Mouse (Mus musculus): ENCODE measurements around the gene G6pdx. TPM values are rescaled to one million over a fixed set of nuclear protein-coding genes. Genes with fewer than 3 reads are reported as not detected.

Gene G6pdx
- polyA plus RNA-seq, 1 experiment, result 58.1 TPM

DNA sequence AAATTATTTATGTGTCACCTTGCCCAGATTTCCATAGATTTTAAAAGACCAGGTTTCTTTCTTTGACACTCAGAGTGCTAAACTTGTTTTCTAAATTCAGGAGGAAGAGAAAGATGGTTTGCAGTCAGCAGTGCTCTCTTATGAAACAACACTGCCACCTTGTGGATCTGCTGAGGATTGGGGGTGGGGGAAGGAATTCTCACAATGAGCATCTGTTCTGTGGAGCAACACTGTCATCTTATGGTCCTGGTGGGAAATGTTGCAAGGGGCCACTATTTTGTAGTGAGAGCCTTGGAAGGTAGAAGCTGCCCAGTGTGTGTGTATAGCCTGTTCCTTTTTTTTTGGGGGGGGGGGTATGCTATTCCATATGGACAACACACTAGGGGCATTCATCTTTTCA lies 15.6 kb downstream of the G6pdx start:
- Histone ChIP-seq H3K27ac (ENCODE audit: insufficient read depth, low read length) (no peak overlapping the region), H3K4me3 (ENCODE audit: insufficient read depth, low read length) (no peak overlapping the region), H3K4me1 (ENCODE audit: control insufficient read depth, insufficient read depth, low read length) (no peaks in the 10 kb centered on the region)
- TF ChIP-seq CTCF (IDR thresholded peaks at IDR 0.05; ENCODE audit: borderline replicate concordance, insufficient read depth, low read length) (peak; percentile 22; the same call in 1 of the 2 replicates), POLR2A (IDR thresholded peaks at IDR 0.05; ENCODE audit: low read depth, low read length) (no peak)

DNA sequence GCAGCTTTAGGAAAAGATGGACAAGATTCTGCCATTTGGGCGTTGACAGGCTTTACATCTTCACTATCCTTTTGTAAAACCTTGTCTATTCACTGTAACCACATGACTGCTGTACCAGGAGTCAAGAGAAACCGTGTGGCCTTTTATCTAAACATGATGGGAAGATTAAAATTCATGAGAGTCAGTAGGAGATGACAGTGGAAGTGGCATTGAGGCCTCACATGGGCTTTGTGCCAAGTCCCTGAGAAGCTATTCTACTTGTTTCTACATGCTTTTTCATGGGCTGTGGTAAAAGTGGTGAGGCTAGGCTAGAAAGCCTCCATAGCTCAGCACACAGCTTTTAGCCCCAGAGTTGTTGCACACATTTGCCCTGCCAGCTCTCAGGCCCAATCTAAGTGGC lies 20.7 kb downstream of the G6pdx start:
- TF ChIP-seq CTCF (IDR thresholded peaks at IDR 0.05; ENCODE audit: borderline replicate concordance, insufficient read depth, low read length) (no peak), POLR2A (IDR thresholded peaks at IDR 0.05; ENCODE audit: low read depth, low read length) (no peak)
- H3K4me3 ChIP-seq (ENCODE audit: insufficient read depth, low read length), result no peak overlapping the region
- no peak overlapping the region for H3K27ac ChIP-seq (ENCODE audit: insufficient read depth, low read length)
- no peaks in the 10 kb centered on the region for H3K4me1 ChIP-seq (ENCODE audit: control insufficient read depth, insufficient read depth, low read length)

DNA sequence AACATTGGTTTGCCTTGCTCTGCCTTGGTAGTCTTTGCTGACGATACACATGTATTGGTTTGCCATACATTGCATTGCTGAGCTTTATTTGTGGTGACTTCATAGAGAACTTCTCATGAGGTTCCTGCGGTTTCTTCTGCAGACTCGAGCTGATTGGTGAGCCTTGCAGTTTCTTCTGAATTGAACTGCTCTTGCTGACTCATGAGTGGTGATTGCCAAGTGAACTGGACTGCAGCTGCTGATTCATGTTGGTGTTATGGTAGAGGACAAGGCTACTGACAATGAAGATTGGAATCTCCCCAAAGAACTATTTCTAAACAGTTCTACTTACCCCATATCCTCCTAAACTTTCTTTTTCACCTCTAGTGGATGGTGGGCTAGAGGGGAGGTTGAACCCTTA lies 28.9 kb downstream of the G6pdx start:
- H3K4me1 ChIP-seq (ENCODE audit: control insufficient read depth, insufficient read depth, low read length), result no peaks in the 10 kb centered on the region
- H3K4me3 ChIP-seq (ENCODE audit: insufficient read depth, low read length), result no peak overlapping the region
- no peak overlapping the region for H3K27ac ChIP-seq (ENCODE audit: insufficient read depth, low read length)
- TF ChIP-seq CTCF (IDR thresholded peaks at IDR 0.05; ENCODE audit: borderline replicate concordance, insufficient read depth, low read length) (no peak), POLR2A (IDR thresholded peaks at IDR 0.05; ENCODE audit: low read depth, low read length) (no peak)

DNA sequence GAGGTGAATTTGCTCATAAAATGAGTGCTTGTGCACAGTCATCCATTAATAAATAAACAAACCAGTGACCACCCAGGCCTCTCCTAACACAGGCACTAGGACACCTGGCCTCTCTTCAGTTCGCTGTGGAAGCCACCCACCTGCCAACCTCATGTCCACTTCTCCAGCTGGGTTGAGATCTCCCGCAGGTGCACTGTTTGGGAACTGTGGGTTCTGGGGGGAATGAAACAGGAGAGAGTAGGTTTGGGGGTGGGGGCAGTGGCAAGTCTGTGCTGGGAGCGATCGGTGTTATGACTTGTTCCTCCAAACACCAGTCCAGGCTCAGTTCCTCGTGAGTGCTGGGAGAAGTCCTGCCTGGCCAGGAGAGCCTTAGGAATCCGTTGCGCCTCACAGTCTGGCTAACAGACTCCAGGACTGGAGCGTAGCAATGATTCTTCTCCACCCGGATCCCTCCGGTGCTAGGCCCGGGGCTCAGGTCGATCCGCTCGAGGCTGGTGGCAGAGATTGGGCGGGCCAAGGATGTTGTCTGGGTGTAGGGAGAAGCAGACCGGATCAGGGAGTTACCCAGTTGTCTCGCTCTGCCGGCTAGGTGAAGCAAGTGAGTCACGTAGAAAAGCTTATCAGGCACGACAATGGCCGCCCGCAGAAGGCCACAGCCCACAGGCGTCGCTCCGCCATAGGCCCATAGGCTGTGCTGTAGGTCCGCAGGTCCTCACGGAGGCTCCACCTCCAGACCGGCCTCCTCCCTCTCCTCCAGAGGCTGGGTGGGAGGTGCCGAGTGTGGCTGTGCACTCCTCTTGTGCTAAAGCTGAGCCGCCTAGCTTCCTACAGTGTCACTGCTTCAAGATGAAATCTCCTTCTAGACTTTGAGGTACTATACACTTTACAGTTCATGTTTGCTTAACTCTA lies 36.2 kb downstream of the G6pdx start, which contains the start of the genes Fam3a and Ikbkg:
Gene Fam3a (minus strand): TSS at position 738 of the 909 bp plus-strand sequence.
Gene Ikbkg (plus strand): TSS at position 756 of the 909 bp plus-strand sequence.
- peak within 1 kb of the TSS; percentile 61 for H3K4me3 ChIP-seq (ENCODE audit: insufficient read depth, low read length)

DNA sequence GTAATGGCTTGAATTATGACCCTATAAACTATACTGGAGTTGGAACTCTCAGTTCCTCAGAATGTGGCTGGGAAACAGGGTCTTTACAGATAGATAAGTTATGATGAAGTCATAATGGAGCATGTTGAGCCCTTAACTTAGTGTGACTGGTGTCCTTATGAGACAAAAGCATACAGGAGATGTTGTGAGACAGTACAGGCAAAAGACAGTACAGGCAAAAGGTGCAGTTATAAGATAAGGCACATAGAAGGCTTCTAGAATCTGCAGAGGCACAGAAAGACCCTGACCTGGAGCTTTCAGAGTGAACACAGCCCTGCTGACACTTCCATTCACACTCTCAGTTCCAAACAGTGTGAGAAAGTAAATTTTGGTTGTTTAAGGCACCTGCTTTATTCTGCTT lies 40.8 kb downstream of the G6pdx start:
- no peak overlapping the region for H3K27ac ChIP-seq (ENCODE audit: insufficient read depth, low read length)
- TF ChIP-seq POLR2A (IDR thresholded peaks at IDR 0.05; ENCODE audit: low read depth, low read length) (no peak), CTCF (IDR thresholded peaks at IDR 0.05; ENCODE audit: borderline replicate concordance, insufficient read depth, low read length) (no peak)
- no peak overlapping the region for H3K4me3 ChIP-seq (ENCODE audit: insufficient read depth, low read length)
- H3K4me1 ChIP-seq (ENCODE audit: control insufficient read depth, insufficient read depth, low read length), result no peaks in the 10 kb centered on the region; the same call in 1 of the 2 replicates

More for the DNA sequence above, 36.2 kb downstream of the G6pdx start, which contains the start of the genes Fam3a and Ikbkg:
- no peak for TF ChIP-seq CTCF (IDR thresholded peaks at IDR 0.05; ENCODE audit: borderline replicate concordance, insufficient read depth, low read length)
- peak; percentile 79 for TF ChIP-seq POLR2A (IDR thresholded peaks at IDR 0.05; ENCODE audit: low read depth, low read length)
- Histone ChIP-seq H3K27ac (ENCODE audit: insufficient read depth, low read length) (peak within 1 kb of the TSS; percentile 75), H3K4me1 (ENCODE audit: control insufficient read depth, insufficient read depth, low read length) (no peaks in the 10 kb centered on the region; the same call in 1 of the 2 replicates)

DNA sequence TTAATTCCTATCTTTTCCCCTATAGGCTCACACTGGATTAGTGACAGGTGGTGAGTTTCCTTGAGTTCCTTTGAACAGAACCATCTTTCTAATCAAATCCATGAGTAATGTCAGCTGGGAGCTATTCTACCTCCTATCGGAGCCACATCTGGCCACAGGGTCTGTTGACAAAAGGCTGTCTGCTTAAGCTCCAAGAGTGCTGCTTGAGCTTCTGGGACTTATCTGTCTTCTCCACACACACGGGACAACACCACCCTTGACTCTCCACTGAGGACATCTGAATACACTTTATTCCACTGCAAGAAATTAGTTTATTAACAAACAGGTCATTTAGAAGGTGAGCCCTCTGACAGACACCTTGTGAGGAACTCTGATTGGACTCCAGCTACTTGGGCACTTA lies 44.5 kb downstream of the G6pdx start:
- Histone ChIP-seq H3K27ac (ENCODE audit: insufficient read depth, low read length) (no peak overlapping the region), H3K4me1 (ENCODE audit: control insufficient read depth, insufficient read depth, low read length) (no peaks in the 10 kb centered on the region), H3K4me3 (ENCODE audit: insufficient read depth, low read length) (no peak overlapping the region)
- no peak for TF ChIP-seq CTCF (IDR thresholded peaks at IDR 0.05; ENCODE audit: borderline replicate concordance, insufficient read depth, low read length)
- TF ChIP-seq POLR2A (IDR thresholded peaks at IDR 0.05; ENCODE audit: low read depth, low read length), result no peak

DNA sequence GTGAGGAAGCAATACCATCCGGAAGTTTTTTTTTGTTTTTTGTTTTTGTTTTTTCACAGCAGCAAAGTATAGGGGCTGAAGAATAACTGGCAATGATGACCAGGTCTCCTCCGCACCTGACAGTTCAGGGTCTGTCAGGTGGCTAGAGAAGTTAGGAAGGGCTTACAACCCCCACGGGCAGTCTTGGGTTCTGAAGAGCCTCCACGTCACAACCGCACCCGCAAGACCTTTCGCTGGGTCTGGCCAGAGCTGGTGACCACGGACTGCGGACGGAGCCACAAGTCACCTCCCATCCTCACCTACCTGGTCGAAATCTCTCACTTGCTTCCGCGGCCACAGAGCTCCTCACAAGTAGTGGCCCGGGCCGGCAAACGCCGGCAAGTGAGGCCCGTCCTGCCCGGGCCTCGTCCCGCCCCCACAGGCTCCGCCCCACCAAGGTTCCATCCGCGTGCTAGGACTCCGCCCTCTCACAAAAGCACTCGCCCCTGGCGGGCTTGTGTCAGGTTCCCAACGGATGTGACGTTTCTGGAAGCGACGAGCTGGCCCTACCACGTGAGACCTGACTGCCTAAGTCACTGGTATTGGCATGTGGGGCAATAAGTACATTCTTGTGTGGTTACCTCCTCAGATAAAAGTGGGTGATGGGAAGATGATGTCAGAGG lies 56.0 kb downstream of the G6pdx start, which contains the start of the genes Ubl4a and Slc10a3:
Gene Ubl4a (minus strand): TSS at position 331 of the 662 bp plus-strand sequence.
Gene Slc10a3 (minus strand): TSS at position 462 of the 662 bp plus-strand sequence.
- Histone ChIP-seq H3K27ac (ENCODE audit: insufficient read depth, low read length) (no peak within 1 kb of the TSS), H3K4me1 (ENCODE audit: control insufficient read depth, insufficient read depth, low read length) (no peaks in the 10 kb centered on the region), H3K4me3 (ENCODE audit: insufficient read depth, low read length) (peak within 1 kb of the TSS; percentile 55)
- TF ChIP-seq POLR2A (IDR thresholded peaks at IDR 0.05; ENCODE audit: low read depth, low read length) (peak; percentile 92), CTCF (IDR thresholded peaks at IDR 0.05; ENCODE audit: borderline replicate concordance, insufficient read depth, low read length) (no peak)

DNA sequence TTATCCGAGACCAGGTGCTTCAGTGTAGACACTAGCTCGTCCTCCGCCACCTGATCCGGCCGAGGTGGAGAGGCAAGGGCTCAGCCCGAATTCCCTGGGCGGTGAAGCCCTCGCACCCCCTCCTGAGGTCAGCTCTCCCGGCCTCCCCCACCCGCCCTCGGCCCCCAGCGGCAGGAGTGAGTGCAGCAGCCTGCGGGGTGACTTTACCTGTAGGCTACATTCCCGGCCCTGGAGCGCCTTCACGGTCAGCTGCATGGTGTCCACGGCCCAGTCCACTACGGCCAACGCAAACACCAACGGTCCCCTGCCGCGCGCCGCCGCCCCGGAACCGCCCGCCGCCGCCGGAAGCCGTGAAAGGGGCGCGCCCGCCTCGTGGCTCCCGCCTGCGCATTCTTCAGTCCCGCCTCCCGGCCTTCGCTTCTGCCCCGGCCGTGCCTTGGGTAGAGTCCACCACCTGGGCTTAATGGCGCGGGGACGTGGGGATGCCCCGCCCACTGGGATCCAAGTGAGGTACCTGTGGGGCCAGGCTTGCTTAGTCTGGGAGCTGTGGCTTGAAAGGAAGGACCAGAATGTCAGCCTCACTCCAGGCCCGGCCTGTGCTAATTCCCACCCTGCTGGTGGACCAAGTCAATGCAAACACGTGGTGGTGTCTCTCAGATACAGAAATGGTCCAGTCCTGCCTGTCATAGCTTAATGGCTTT lies 60.6 kb downstream of the G6pdx start:
- peak; percentile 67 for TF ChIP-seq POLR2A (IDR thresholded peaks at IDR 0.05; ENCODE audit: low read depth, low read length)
- no peak for TF ChIP-seq CTCF (IDR thresholded peaks at IDR 0.05; ENCODE audit: borderline replicate concordance, insufficient read depth, low read length)
- peak overlapping the region; percentile 83 for H3K4me3 ChIP-seq (ENCODE audit: insufficient read depth, low read length)
- peaks cover 4% of the 10 kb centered on the region; the same call in 1 of the 2 replicates for H3K4me1 ChIP-seq (ENCODE audit: control insufficient read depth, insufficient read depth, low read length)
- H3K27ac ChIP-seq (ENCODE audit: insufficient read depth, low read length), result peak overlapping the region; percentile 21; the same call in 1 of the 2 replicates

DNA sequence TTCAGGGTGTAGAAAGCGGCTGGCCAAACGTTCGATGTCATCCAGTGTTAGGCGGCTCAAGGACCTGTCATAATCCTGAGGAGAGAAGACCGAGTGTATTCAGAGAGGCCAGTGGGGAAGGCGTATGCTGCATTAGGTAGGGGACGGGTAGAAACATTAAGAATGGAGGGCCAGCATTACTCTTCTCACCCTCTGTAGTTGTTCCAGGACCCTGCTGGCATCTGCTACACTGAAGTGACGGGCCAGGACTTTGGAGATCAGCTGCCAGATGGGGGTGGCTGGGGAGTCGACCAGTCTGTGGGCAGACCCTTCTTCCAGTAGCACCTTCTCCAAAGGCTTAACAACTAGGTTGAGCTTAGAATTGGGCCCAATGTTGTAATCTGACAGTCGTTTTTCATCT lies 61.5 kb downstream of the G6pdx start:
- Histone ChIP-seq H3K4me3 (ENCODE audit: insufficient read depth, low read length) (peak overlapping the region; percentile 83), H3K4me1 (ENCODE audit: control insufficient read depth, insufficient read depth, low read length) (peaks cover 4% of the 10 kb centered on the region; the same call in 1 of the 2 replicates), H3K27ac (ENCODE audit: insufficient read depth, low read length) (no peak overlapping the region)
- TF ChIP-seq POLR2A (IDR thresholded peaks at IDR 0.05; ENCODE audit: low read depth, low read length) (no peak), CTCF (IDR thresholded peaks at IDR 0.05; ENCODE audit: borderline replicate concordance, insufficient read depth, low read length) (no peak)

Other genes with a start within 250 kb of the G6pdx start
- 1,955 and 2,266 TPM in 2 replicates for gene Flna, start 179.4 kb downstream of the G6pdx start, polyA plus RNA-seq (2011; ENCODE audit: insufficient read length, low read depth, missing spikeins)
- gene Emd, start 174.5 kb downstream of the G6pdx start, polyA plus RNA-seq (2011; ENCODE audit: insufficient read length, low read depth, missing spikeins), result 195 and 206 TPM in 2 replicates
- 311 and 352 TPM in 2 replicates for gene Rpl10, start 158.4 kb downstream of the G6pdx start, polyA plus RNA-seq (2011; ENCODE audit: insufficient read length, low read depth, missing spikeins)
- gene Taz, start 147.3 kb downstream of the G6pdx start, polyA plus RNA-seq (2011; ENCODE audit: insufficient read length, low read depth, missing spikeins), result 43.2 and 52.9 TPM in 2 replicates
- gene Dnase1l1, start 146.9 kb downstream of the G6pdx start, polyA plus RNA-seq (2011; ENCODE audit: insufficient read length, low read depth, missing spikeins), result 8.0 and 12.1 TPM in 2 replicates
- gene Atp6ap1, start 132.1 kb downstream of the G6pdx start, polyA plus RNA-seq (2011; ENCODE audit: insufficient read length, low read depth, missing spikeins), result 290 and 334 TPM in 2 replicates
- 184 and 194 TPM in 2 replicates for gene Gdi1, start 124.2 kb downstream of the G6pdx start, polyA plus RNA-seq (2011; ENCODE audit: insufficient read length, low read depth, missing spikeins)
- gene Fam50a, start 116.2 kb downstream of the G6pdx start, polyA plus RNA-seq (2011; ENCODE audit: insufficient read length, low read depth, missing spikeins), result 53.9 and 54.0 TPM in 2 replicates
- 39.7 and 53.1 TPM in 2 replicates for gene Plxna3, start 100.1 kb downstream of the G6pdx start, polyA plus RNA-seq (2011; ENCODE audit: insufficient read length, low read depth, missing spikeins)
- gene Lage3, start 75.6 kb downstream of the G6pdx start, polyA plus RNA-seq (2011; ENCODE audit: insufficient read length, low read depth, missing spikeins), result 56.1 and 62.9 TPM in 2 replicates
- 47.0 and 62.6 TPM in 2 replicates for gene Ubl4a, start 56.0 kb downstream of the G6pdx start, polyA plus RNA-seq (2011; ENCODE audit: insufficient read length, low read depth, missing spikeins)
- 20.6 and 22.4 TPM in 2 replicates for gene Slc10a3, start 55.8 kb downstream of the G6pdx start, polyA plus RNA-seq (2011; ENCODE audit: insufficient read length, low read depth, missing spikeins)
- gene Fam3a, start 35.9 kb downstream of the G6pdx start, polyA plus RNA-seq (2011; ENCODE audit: insufficient read length, low read depth, missing spikeins), result 23.5 and 30.6 TPM in 2 replicates
- 36.8 and 57.9 TPM in 2 replicates for gene Ikbkg, start 35.9 kb downstream of the G6pdx start, polyA plus RNA-seq (2011; ENCODE audit: insufficient read length, low read depth, missing spikeins)
- not detected in 2 replicates for gene Gm6880, start 52.2 kb upstream of the G6pdx start, polyA plus RNA-seq (2011; ENCODE audit: insufficient read length, low read depth, missing spikeins)
- not detected in 2 replicates for gene Olfr1326-ps1, start 145.7 kb upstream of the G6pdx start, polyA plus RNA-seq (2011; ENCODE audit: insufficient read length, low read depth, missing spikeins)
- gene Olfr1325, start 163.5 kb upstream of the G6pdx start, polyA plus RNA-seq (2011; ENCODE audit: insufficient read length, low read depth, missing spikeins), result not detected in 2 replicates
- gene Gm5640, start 216.4 kb upstream of the G6pdx start, polyA plus RNA-seq (2011; ENCODE audit: insufficient read length, low read depth, missing spikeins), result not detected in 2 replicates